Mouse (Mus musculus): ENCODE results near the gene Copg2. TPM values are rescaled to one million over a fixed set of nuclear protein-coding genes. Genes with fewer than 3 reads are reported as not detected.

Copg2 gene
- total RNA-seq, 2 experiments from 2014 or later, result 36.9 to 41.8 TPM

Small RNA genes within 50 kb of the gene (microRNA-seq; reads per million reads assigned to microRNA genes)
- gene Mir335, result 672 to 1,021 reads per million in 2 experiments

Other genes starting within 250 kb of the Copg2 start
- gene Cep41, start 203.0 kb downstream of the Copg2 start, total RNA-seq (2021), result 1 to 10 TPM; 1.3 to 1.5 TPM
- gene Mest, start 173.2 kb downstream of the Copg2 start, total RNA-seq (2021), result 1 to 10 TPM; 5.4 to 6.8 TPM
- gene Tsga13, start 18.8 kb upstream of the Copg2 start, total RNA-seq (2021), result not detected
- under 1 TPM; 0.18 to 0.22 TPM for gene Klf14, start 62.3 kb upstream of the Copg2 start, total RNA-seq (2021)

Measured in heart, adult 18-20 months (tissue).